Mouse (Mus musculus) megakaryocyte, embryonic 14.5 days (primary cell): ENCODE measurements at regions not wholly inside any gene's neighbourhood (a gene's known extent, or its start where the extent isn't known, plus 50 kb on each side); places are given as distances from the start of the nearest gene placed in this dataset.

Experiments
- FLI1 ChIP-seq: IDR thresholded peaks from 2 replicates; pipeline ENCODE4 v1.6.1; 2012; ENCODE audit warnings: low read length, inconsistent platforms, mixed read lengths
- GATA1 ChIP-seq: IDR thresholded peaks from 3 replicates; pipeline ENCODE4 v1.6.1; 2012; ENCODE audit warnings: mixed read lengths, low read length, inconsistent platforms, borderline replicate concordance

DNA sequence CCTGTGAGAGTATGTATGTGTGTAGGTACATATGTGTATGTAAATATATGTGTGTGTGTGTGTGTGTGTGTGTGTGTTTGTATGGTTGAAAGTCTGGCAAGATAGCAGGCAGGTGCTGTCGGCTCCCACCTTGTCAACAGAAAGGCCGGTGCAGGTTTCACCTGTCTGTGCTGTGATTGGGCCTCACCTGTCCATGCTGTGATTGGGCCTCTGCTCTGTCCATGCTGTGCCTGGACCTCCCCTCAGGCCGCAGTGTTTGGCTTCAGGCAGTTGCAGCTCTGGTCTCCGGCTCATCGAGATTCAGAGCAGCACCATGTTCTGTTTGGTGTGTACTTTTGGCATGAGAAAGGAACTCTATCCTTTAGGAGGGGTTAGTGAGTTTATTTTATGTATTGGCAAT, 170.0 kb upstream of the A230072I06Rik start:
- TF ChIP-seq GATA1 (no peak), FLI1 (no peak)
